Mouse (Mus musculus) ovary, postnatal 14 days (tissue): ENCODE results near the gene Arrdc1.

Experiments
- DNase-seq: peaks from one replicate; pipeline ENCODE4 v3.0.0; 2022; ENCODE audit warnings: low spot score

Gene Arrdc1

GRCm38 (mm10) chr2:24923561-24923960 lies 11.5 kb downstream of the Arrdc1 start:
- DNase-seq, result no peak

GRCm38 (mm10) chr2:24919839-24920175 lies 15.2 kb downstream of the Arrdc1 start:
- no peak for DNase-seq

- peak; percentile 92 for DNase-seq
These were observed 15.9 kb downstream of the Arrdc1 start, which contains the start of gene Ehmt1 for GRCm38 (mm10) chr2:24918930-24919838. TSS of gene Ehmt1 (minus strand) at chr2:24919614.

- DNase-seq, result no peak
These were observed 20.3 kb downstream of the Arrdc1 start for GRCm38 (mm10) chr2:24914762-24915161.

GRCm38 (mm10) chr2:24912589-24912988 lies 22.5 kb downstream of the Arrdc1 start:
- no peak for DNase-seq

GRCm38 (mm10) chr2:24912189-24912588 lies 22.9 kb downstream of the Arrdc1 start:
- no peak for DNase-seq

GRCm38 (mm10) chr2:24910481-24910880 lies 24.6 kb downstream of the Arrdc1 start:
- DNase-seq, result no peak

GRCm38 (mm10) chr2:24905653-24906155 lies 29.3 kb downstream of the Arrdc1 start:
- no peak for DNase-seq

GRCm38 (mm10) chr2:24904823-24905652 lies 30.0 kb downstream of the Arrdc1 start:
- no peak for DNase-seq

GRCm38 (mm10) chr2:24902999-24903398 lies 32.1 kb downstream of the Arrdc1 start:
- DNase-seq, result no peak

GRCm38 (mm10) chr2:24901055-24901454 lies 34.0 kb downstream of the Arrdc1 start:
- no peak for DNase-seq

GRCm38 (mm10) chr2:24899292-24899691 lies 35.8 kb downstream of the Arrdc1 start:
- no peak for DNase-seq

GRCm38 (mm10) chr2:24896761-24897160 lies 38.3 kb downstream of the Arrdc1 start:
- no peak for DNase-seq

GRCm38 (mm10) chr2:24894211-24894610 lies 40.8 kb downstream of the Arrdc1 start:
- no peak for DNase-seq

GRCm38 (mm10) chr2:24892318-24892717 lies 42.7 kb downstream of the Arrdc1 start:
- no peak for DNase-seq

GRCm38 (mm10) chr2:24890541-24891447 lies 44.3 kb downstream of the Arrdc1 start:
- DNase-seq, result no peak

GRCm38 (mm10) chr2:24888895-24889294 lies 46.2 kb downstream of the Arrdc1 start:
- DNase-seq, result no peak

- no peak for DNase-seq
These were observed 54.4 kb downstream of the Arrdc1 start for GRCm38 (mm10) chr2:24880686-24881085.
